Mouse (Mus musculus) heart, postnatal 36 days (tissue): Measurements from ENCODE around the gene Lrrc42. TPM values are rescaled to one million over a fixed set of nuclear protein-coding genes. Genes with fewer than 3 reads are reported as not detected.

Experiments
- DNase-seq, 2 experiments: peaks; one replicate each; pipeline ENCODE4 v3.0.0; 2021 to 2022
- intact Hi-C: fragments of 180-260 bp; cut with DNase I; formaldehyde crosslinking; loops from one replicate; pipeline ENCODE4 v1.15.1; 2025
- total RNA-seq, 2 experiments: library from RNA; stranded (reverse); gene quantifications; 2 replicates each; pipeline ENCODE4 v1.2.3; 2021

Lrrc42 gene
- total RNA-seq, 2 experiments from 2014 or later: 12.5 to 13.5 TPM

GRCm38 (mm10) chr4:107207016-107207415 lies 46.3 kb downstream of the Lrrc42 start:
- intact Hi-C loops: no loop called here

GRCm38 (mm10) chr4:107203001-107203400 lies 50.3 kb downstream of the Lrrc42 start:
- no peak for DNase-seq
- intact Hi-C loops: no loop called here

More at GRCm38 (mm10) chr4:107207016-107207415, 46.3 kb downstream of the Lrrc42 start:
- no peak for DNase-seq

- intact Hi-C loops: no loop called here
- no peak for DNase-seq
Measured at GRCm38 (mm10) chr4:107201779-107202178, 51.6 kb downstream of the Lrrc42 start.

GRCm38 (mm10) chr4:107198072-107198471 lies 55.3 kb downstream of the Lrrc42 start:
- intact Hi-C loops: loop anchor here (5.0 kb wide), 1 partner anchor 149 kb away; no protein-coding TSS in a partner anchor
- no peak for DNase-seq

GRCm38 (mm10) chr4:107196454-107196853 lies 56.9 kb downstream of the Lrrc42 start:
- intact Hi-C loops: loop anchor here (5.0 kb wide), 1 partner anchor 151 kb away; no protein-coding TSS in a partner anchor
- no peak for DNase-seq

GRCm38 (mm10) chr4:107193841-107194240 lies 59.5 kb downstream of the Lrrc42 start:
- no peak for DNase-seq
- intact Hi-C loops: no loop called here

GRCm38 (mm10) chr4:107185703-107186102 lies 67.6 kb downstream of the Lrrc42 start:
- intact Hi-C loops: no loop called here
- no peak for DNase-seq

Other genes starting within 250 kb of the Lrrc42 start
- 100 to 1,000 TPM; 102 to 110 TPM for gene Mrpl37, start 186.7 kb downstream of the Lrrc42 start, total RNA-seq
- 10 to 100 TPM; 19.3 to 21.4 TPM for gene Cyb5rl, start 186.5 kb downstream of the Lrrc42 start, total RNA-seq
- gene Cdcp2, start 156.6 kb downstream of the Lrrc42 start, total RNA-seq: not detected
- gene Tmem59, start 75.1 kb downstream of the Lrrc42 start, total RNA-seq: 100 to 1,000 TPM; 150 to 151 TPM
- 10 to 100 TPM; 11.5 to 18.3 TPM for gene Tceanc2, start 74.4 kb downstream of the Lrrc42 start, total RNA-seq
- not detected for gene Ldlrad1, start 44.4 kb downstream of the Lrrc42 start, total RNA-seq
- gene Hspb11, start 61 bp upstream of the Lrrc42 start, total RNA-seq: 10 to 100 TPM; 13.3 to 13.8 TPM
- not detected for gene Dio1, start 53.6 kb upstream of the Lrrc42 start, total RNA-seq
- 10 to 100 TPM; 21.2 to 22.7 TPM for gene Yipf1, start 60.8 kb upstream of the Lrrc42 start, total RNA-seq
- gene Ndc1, start 114.3 kb upstream of the Lrrc42 start, total RNA-seq: 10 to 100 TPM; 10.4 to 11.9 TPM
- gene Glis1, start 181.1 kb upstream of the Lrrc42 start, total RNA-seq: under 1 TPM in 1 of 2 experiments, not detected in 1; 0.28 TPM